Mouse (Mus musculus) forebrain, postnatal 0 days (tissue): ENCODE data around the gene Ncoa5. TPM values are rescaled to one million over a fixed set of nuclear protein-coding genes. Genes with fewer than 3 reads are reported as not detected.

Experiments used
- ATAC-seq: fragments of 200-750 bp; cut with Nextera tagmentation; 2 replicates; pipeline ENCODE4 v1.8.0; 2017; ENCODE audit warnings: mild to moderate bottlenecking, moderate library complexity
- DNase-seq: peaks from one replicate; pipeline ENCODE4 v3.0.0-alpha.2; 2015
- H3K27ac ChIP-seq: fragments of 300-500 bp; sonication (generic); 2 replicates; pipeline ENCODE4 v1.5.1; 2014; ENCODE audit warnings: low read depth, mild to moderate bottlenecking, antibody characterized with exemption, low read length, moderate library complexity, mixed read lengths
- H3K27me3 ChIP-seq: fragments of 300-500 bp; sonication (generic); 2 replicates; pipeline ENCODE4 v1.6.1; 2014; ENCODE audit warnings: mild to moderate bottlenecking, low read length, mixed read lengths; ENCODE audit not compliant: insufficient read depth
- H3K36me3 ChIP-seq: fragments of 300-500 bp; sonication (generic); 2 replicates; pipeline ENCODE4 v1.6.1; 2014; ENCODE audit warnings: mild to moderate bottlenecking, moderate library complexity; ENCODE audit not compliant: insufficient read depth
- H3K4me1 ChIP-seq: fragments of 300-500 bp; sonication (generic); 2 replicates; pipeline ENCODE4 v1.6.1; 2014; ENCODE audit warnings: antibody characterized with exemption; ENCODE audit not compliant: insufficient read depth
- H3K4me2 ChIP-seq: fragments of 300-500 bp; sonication (generic); 2 replicates; pipeline ENCODE4 v1.6.1; 2014; ENCODE audit warnings: low read depth, mild to moderate bottlenecking, moderate library complexity
- H3K4me3 ChIP-seq: fragments of 300-500 bp; sonication (generic); 2 replicates; pipeline ENCODE4 v1.5.1; 2014; ENCODE audit warnings: low read depth, low read length, mixed read lengths
- H3K9ac ChIP-seq: fragments of 300-500 bp; sonication (generic); 2 replicates; pipeline ENCODE4 v1.6.1; 2014; ENCODE audit warnings: mild to moderate bottlenecking
- H3K9me3 ChIP-seq: fragments of 300-500 bp; sonication (generic); 2 replicates; pipeline ENCODE4 v1.6.1; 2016; ENCODE audit warnings: low read length
- CTCF ChIP-seq: sonication (generic); IDR thresholded peaks from 2 replicates; pipeline ENCODE4 v1.5.1; 2016; ENCODE audit warnings: antibody characterized with exemption, control low read depth, low read depth
- WGBS: fragments of 180-500 bp; shearing (Covaris S2); extraction: QIAGEN DNeasy Blood & Tissue Kit; methylation state at CpG from one replicate; pipeline ENCODE4 v1.1.7; 2014; 5-methylcytosine and 5-hydroxymethylcytosine counted together
- polyA plus RNA-seq: library from polyadenylated mRNA; unstranded; fragments of >200 nt; fragmentation: Nextera tagmentation; extraction: Ambion mirVana; gene quantifications from 2 replicates; pipeline ENCODE4 v1.2.1, GENCODE M21; 2015
- total RNA-seq: library from RNA; depleted of rRNA; stranded (reverse); fragments of >200 nt; gene quantifications from 2 replicates; pipeline ENCODE4 v1.2.3, GENCODE M21; 2014

Ncoa5 gene
- total and polyA plus RNA-seq, 2 experiments from 2014 or later, result 64.4 to 96.3 TPM

DNA sequence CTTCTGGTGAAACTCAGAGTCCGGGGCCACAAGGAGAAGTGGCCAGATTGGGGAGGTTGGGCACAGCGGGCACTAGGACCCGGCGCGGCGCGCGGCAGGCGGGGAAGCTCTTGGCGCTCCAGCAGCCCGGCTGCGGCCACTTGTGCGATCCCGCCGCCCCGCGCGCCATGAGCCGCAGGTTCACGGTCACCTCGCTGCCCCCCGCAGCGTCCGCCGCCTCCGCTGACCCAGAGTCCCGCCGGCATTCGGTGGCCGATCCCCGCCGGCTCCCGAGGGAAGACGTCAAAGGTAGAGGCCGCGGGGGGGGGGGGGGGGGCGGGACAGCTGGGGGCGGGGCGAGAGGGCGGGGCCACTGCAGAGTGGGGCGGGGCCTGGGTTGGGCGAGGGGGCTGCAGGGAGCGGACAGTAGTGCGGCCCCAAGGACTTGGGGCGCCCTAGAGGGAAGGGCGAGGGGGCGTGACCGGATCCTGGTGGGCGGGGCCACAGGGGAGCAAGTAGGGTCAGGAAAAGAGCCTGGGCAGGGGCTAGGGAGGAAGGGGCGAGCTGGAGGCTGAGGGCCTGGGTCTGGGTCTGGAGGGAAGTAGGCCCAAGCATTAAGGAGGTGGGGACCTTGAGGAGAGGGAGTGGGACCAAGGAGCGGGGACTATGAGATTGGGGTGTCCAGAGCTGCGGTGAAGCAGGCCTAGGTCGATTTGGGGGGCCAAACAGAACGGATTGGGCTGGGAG, 73.8 kb downstream of the Ncoa5 start, which contains the start of gene Slc12a5:
Gene Slc12a5, plus strand, starts transcription at position 87 of the 726 bp plus-strand sequence.
- peak; percentile 70 for DNase-seq
- H3K27me3 ChIP-seq, result no peaks in the 10 kb centered on the region
- peak within 1 kb of the TSS; percentile 58 for H3K9ac ChIP-seq
- WGBS, result 2% methylated on average over 19 of the region's 54 CpGs
- no peaks in the 10 kb centered on the region for H3K9me3 ChIP-seq
- no peaks in the 10 kb centered on the region for H3K36me3 ChIP-seq
- peak; percentile 30; the same call in 1 of the 2 replicates for ATAC-seq
- no peak for TF ChIP-seq CTCF
- peaks cover 14% of the 10 kb centered on the region for H3K4me1 ChIP-seq
- H3K4me3 ChIP-seq, result peak within 1 kb of the TSS; percentile 60
- H3K27ac ChIP-seq, result peak within 1 kb of the TSS; percentile 24
- peak within 1 kb of the TSS; percentile 71 for H3K4me2 ChIP-seq

DNA sequence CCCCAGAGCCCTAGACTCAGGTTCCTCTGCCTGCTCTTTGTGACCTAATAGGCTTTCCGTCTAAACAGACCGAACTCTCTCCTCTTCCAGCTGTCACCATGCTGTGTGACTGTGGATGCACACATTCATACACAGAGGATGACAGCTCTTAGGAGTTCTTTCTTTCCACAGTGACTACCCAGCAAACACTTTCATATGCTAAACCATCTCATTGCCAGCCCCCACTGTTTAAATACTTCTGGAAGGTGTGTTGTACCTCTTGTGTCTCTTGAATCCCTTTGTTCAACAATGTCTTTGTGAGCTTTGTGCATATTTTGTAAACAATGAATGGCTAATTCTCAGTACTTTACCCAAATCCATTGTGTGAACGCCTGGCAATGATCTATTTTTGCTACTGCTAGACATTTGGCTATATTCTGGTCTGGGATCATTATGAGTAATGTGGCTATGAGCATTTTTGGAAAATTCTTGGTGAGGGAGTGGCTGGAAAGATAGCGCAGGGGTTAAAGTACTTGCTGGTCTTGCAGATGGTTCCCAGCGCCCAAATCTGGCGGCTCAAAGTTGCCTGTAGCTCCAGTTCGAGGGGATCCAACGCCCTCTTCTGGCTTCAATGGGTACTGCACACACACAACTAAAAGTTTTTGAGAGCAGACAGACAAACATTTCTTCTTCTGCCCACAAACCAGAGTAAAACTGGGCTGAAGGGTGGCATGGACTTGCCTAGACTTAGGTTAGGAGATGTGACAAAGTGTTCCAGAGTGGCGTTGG, 76.9 kb downstream of the Ncoa5 start:
- WGBS, result 66% methylated on average over 9 of the region's 9 CpGs
- no peaks in the 10 kb centered on the region for H3K36me3 ChIP-seq
- peak; percentile 21; the same call in 1 of the 2 replicates for TF ChIP-seq CTCF

DNA sequence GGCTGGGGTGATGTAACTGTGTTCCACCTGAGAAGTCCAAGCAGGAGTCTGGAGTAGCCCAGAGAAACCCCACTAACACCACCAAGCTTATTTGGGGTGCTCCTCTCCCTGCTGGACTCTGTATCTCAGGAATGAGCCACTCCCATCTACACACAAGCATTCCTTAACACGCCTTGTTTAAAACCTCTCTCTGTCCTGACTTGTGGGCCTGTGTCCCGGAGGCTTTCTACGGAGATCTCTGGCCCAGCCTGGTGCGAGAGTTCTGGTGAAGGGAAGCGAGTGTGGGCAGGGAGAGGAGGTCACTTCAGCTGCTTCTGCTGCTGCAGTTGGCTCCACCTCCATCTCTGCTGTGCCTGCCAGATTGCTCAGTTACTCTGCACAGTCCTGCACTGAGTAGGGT, 78.5 kb downstream of the Ncoa5 start:
- Histone ChIP-seq H3K27me3 (peaks cover 4% of the 10 kb centered on the region), H3K9me3 (no peaks in the 10 kb centered on the region), H3K9ac (no peak overlapping the region), H3K4me2 (no peak overlapping the region), H3K36me3 (no peaks in the 10 kb centered on the region), H3K27ac (no peak overlapping the region), H3K4me3 (no peak overlapping the region), H3K4me1 (peaks cover 7% of the 10 kb centered on the region; the same call in 1 of the 2 replicates)
- 72% methylated on average over 5 of the region's 5 CpGs for WGBS
- ATAC-seq (no peak), DNase-seq (no peak)
- no peak for TF ChIP-seq CTCF

More for the DNA sequence above, 76.9 kb downstream of the Ncoa5 start:
- ATAC-seq (no peak), DNase-seq (no peak)
- H3K4me1 ChIP-seq, result peaks cover 7% of the 10 kb centered on the region; the same call in 1 of the 2 replicates
- no peak overlapping the region for H3K9ac ChIP-seq
- H3K27ac ChIP-seq, result no peak overlapping the region
- no peaks in the 10 kb centered on the region for H3K9me3 ChIP-seq
- no peak overlapping the region for H3K4me2 ChIP-seq
- H3K27me3 ChIP-seq, result no peaks in the 10 kb centered on the region; the same call in 1 of the 2 replicates
- H3K4me3 ChIP-seq, result no peak overlapping the region

DNA sequence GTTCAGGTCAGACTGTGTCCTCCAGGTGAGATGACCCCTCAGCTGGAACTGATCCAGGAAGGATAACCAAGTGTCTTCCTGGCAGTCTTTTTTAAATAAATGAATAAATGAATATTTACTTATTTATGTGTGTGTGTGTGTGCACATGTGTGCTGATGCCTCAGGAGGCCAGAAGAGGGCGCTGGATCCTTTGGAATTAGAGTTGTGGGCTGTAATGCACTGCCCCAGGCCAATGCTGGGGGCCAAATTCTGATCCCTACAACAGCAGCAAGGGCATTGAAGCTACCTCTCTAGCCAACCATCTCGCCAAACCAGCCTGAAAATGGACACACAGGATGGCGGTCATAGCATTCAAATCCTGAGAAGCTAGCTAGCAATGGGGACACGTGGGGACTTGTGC, 78.9 kb downstream of the Ncoa5 start:
- ATAC-seq, result no peak
- Histone ChIP-seq H3K4me3 (no peak overlapping the region), H3K4me1 (peaks cover 7% of the 10 kb centered on the region; the same call in 1 of the 2 replicates), H3K4me2 (no peak overlapping the region), H3K9ac (no peak overlapping the region), H3K9me3 (no peaks in the 10 kb centered on the region), H3K27me3 (peaks cover 9% of the 10 kb centered on the region), H3K36me3 (no peaks in the 10 kb centered on the region), H3K27ac (no peak overlapping the region)
- DNase-seq, result no peak
- peak; percentile 12; the same call in 1 of the 2 replicates for TF ChIP-seq CTCF
- WGBS, result 77% methylated on average over 4 of the region's 4 CpGs

DNA sequence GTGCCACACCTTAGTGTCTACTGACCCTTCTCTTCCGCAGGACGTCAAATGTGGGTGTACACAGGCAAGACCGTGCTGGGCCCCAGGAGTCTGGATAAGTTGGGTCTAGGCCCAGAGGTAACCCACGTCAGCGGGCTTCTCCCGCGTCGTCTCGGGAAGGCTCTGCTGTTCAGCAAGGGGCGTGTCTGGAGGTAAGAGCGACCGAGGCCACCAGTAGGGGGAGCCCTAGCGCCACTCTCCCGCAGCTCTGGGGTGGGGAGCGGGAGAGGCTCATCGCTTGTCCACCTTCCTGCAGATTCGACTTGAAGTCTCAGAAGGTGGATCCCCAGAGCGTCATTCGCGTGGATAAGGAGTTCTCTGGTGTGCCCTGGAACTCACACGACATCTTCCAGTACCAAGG, 81.4 kb downstream of the Ncoa5 start:
- H3K27ac ChIP-seq, result no peak overlapping the region
- no peak overlapping the region for H3K9ac ChIP-seq
- H3K36me3 ChIP-seq, result no peaks in the 10 kb centered on the region
- TF ChIP-seq CTCF, result peak; percentile 93
- peaks cover 3% of the 10 kb centered on the region; the same call in 1 of the 2 replicates for H3K4me1 ChIP-seq
- under 1% methylated on average over 21 of the region's 21 CpGs for WGBS
- H3K4me2 ChIP-seq, result peak overlapping the region; percentile 31
- H3K4me3 ChIP-seq, result no peak overlapping the region; the same call in 1 of the 2 replicates
- ATAC-seq (peak; percentile 93), DNase-seq (peak; percentile 87)
- peaks cover 34% of the 10 kb centered on the region for H3K27me3 ChIP-seq
- no peaks in the 10 kb centered on the region for H3K9me3 ChIP-seq

DNA sequence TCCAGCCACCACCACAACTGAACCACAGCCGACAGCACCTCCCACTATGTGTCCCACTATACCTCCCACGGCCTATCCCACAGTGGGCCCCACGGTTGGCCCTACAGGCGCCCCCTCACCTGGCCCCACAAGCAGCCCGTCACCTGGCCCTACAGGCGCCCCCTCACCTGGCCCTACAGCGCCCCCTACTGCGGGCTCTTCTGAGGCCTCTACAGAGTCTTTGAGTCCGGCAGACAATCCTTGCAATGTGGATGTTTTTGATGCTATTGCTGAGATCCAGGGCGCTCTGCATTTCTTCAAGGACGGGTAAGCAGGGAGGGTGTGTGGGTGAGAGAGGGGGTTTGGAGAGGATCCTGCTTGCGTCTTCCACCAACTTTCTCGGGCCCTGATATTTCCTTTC, 82.2 kb downstream of the Ncoa5 start:
- Histone ChIP-seq H3K4me2 (no peak overlapping the region), H3K27ac (no peak overlapping the region), H3K27me3 (peaks cover 36% of the 10 kb centered on the region), H3K4me3 (no peak overlapping the region), H3K9ac (no peak overlapping the region), H3K36me3 (no peaks in the 10 kb centered on the region), H3K4me1 (peaks cover 3% of the 10 kb centered on the region; the same call in 1 of the 2 replicates), H3K9me3 (no peaks in the 10 kb centered on the region)
- ATAC-seq, result no peak
- DNase-seq, result no peak
- WGBS, result 43% methylated on average over 13 of the region's 13 CpGs
- TF ChIP-seq CTCF, result peak; percentile 15; the same call in 1 of the 2 replicates
